Mouse (Mus musculus) brain, embryonic 14.5 days (tissue): ENCODE measurements around the gene Ptrh1. TPM values are rescaled to one million over a fixed set of nuclear protein-coding genes. Genes with fewer than 3 reads are reported as not detected.
A peak's percentile ranks its signal among the peaks of the same experiment; 100 is the strongest.

Source experiments
- DNase-seq: peaks from one replicate; pipeline ENCODE4 v3.0.0-alpha.2; 2011; ENCODE audit warnings: low read depth
- CTCF ChIP-seq: fragments of 200-500 bp; IDR thresholded peaks from 2 replicates; pipeline ENCODE4 v1.5.1; 2012; ENCODE audit warnings: inconsistent platforms, mild to moderate bottlenecking, moderate library complexity, borderline replicate concordance; ENCODE audit not compliant: insufficient read depth, insufficient read length; ENCODE audit errors: extremely low read depth
- POLR2A ChIP-seq: fragments of 200-500 bp; IDR thresholded peaks from 2 replicates; pipeline ENCODE4 v1.6.1; 2012; ENCODE audit warnings: mild to moderate bottlenecking, inconsistent platforms, borderline replicate concordance; ENCODE audit not compliant: poor library complexity, insufficient read depth, insufficient read length, severe bottlenecking; ENCODE audit errors: extremely low read depth
- polyA plus RNA-seq: library from polyadenylated mRNA; depleted of rRNA; stranded (reverse); fragments of >200 nt; gene quantifications from 2 replicates; pipeline ENCODE4 v1.2.3, GENCODE M21; 2012

Gene Ptrh1
- polyA plus RNA-seq, 1 experiment: 8.7 TPM

DNA sequence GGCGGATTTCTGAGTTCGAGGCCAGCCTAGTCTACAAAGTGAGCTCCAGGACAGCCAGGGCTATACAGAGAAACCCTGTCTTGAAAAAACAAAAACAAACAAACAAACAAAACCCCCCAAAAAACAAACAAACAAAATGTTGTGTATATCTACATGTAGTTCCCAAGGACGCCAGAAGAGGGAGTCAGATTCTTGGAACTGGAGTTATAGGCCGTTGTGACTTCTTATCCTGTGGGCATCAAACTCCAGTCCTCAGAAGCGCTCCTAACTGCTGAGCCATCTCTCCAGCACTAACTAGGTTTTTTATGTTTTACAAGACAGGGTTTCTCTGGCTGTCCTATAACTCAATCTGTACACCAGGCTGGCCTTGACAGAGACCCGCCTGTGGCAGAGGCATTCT lies 11.6 kb downstream of the Ptrh1 start:
- no peak for TF ChIP-seq POLR2A
- TF ChIP-seq CTCF: peak; percentile 49; the same call in 1 of the 2 replicates
- peak; percentile 29 for DNase-seq

DNA sequence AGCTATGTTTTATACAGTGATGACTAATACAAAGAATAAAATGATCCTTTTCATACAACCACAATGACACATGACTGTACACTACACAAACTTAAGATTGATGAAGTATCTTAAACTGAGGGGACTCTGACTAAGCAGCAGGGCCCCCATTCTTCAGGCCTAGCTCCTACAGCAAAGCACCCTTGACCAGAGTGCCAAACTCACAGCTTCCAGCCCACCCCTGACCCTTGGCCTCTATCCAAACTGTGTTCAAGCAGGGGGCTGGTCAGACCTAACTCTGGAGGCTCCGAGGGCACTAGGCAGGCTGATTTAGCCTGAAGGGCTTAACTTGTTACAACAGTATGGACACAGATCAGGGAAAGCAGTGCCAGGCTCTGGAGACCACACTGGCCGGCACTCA lies 13.0 kb downstream of the Ptrh1 start:
- TF ChIP-seq POLR2A (no peak), CTCF (no peak)
- no peak for DNase-seq

DNA sequence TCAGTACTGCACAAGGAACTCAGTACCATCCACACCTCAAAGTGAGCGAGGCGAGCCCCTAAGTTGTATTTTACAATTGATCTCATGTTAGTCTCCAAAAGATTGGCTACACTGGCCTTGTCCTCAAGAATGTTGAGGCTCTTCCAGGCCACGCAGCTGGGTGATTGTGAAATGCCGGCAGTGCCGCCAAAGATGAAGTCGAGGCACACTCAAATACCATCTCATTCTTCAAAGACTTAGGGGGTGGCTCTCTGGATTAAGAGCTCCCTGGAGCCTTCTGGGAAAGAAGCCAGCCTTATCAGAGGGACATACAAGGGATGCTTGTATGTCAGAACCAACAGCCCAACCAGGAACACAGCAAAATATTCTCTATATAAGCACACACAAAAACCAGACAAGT lies 15.7 kb downstream of the Ptrh1 start:
- DNase-seq: peak; percentile 26
- TF ChIP-seq CTCF: no peak
- no peak for TF ChIP-seq POLR2A

DNA sequence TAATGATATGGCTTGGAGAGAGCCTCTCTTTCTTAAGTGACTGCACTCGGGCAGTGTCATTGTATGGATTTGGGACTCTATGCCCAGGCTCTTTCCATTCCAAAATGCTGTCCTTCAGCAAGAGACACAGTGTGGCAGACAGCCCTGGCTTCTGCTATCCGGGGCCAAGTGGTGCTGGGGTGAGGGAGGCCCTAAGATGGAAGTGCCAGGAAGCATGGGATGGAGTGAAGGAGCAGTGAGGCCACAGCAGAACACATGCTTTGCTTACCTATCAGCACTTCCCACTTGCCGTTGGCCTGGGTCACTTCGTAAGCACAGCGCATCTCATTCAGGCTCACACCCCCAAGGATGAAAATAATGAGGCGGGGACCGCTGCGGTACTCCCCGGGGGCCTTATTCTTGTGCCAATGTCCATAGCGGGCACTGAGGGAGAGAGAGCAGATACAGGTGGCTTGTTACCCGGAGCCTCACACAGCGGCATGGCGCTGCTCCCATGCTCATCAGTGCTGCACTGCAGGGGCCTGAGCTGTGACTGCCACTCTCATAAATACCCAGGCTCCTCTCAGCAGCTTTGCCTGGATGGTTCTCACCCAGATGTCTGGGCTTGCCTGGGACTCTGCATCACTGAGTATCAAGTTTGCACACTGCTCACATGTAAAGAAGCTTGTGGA lies 20.3 kb downstream of the Ptrh1 start:
- DNase-seq: peak; percentile 20
- TF ChIP-seq POLR2A (no peak), CTCF (no peak)

DNA sequence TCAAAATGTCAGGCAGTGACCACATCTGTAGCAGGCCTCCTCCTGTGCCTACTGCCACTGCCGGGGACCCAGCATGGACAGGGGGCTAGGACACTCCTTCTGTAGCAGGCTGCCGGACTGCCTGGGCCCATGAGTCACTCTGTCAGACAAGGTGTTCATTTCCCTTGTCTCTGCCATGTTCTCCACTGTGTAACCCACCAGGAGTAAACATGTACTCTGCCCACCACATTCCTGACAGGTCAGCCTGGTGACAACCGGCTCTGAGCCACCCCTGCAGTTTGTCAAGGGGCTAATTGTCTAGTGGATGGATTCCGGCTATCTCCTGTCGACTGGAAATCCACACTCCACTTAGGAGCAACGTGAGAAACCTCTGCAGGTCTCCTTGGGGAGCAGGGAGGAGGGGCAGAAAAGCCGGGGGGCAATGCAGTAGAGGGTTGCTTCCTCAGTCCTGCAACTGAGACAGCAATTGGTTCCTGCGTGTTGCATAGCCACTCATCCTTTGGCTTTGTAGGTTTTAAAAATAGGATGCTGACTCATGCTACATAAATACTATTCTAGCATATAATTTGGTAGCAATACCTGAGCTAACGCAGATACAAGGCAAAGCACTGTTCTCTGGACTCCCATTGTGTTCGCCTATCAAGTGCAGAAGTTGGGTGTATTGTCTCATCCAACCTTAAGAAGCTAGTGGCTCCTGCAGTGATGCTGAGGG lies 22.8 kb downstream of the Ptrh1 start:
- TF ChIP-seq CTCF: no peak
- TF ChIP-seq POLR2A: no peak
- DNase-seq: no peak

DNA sequence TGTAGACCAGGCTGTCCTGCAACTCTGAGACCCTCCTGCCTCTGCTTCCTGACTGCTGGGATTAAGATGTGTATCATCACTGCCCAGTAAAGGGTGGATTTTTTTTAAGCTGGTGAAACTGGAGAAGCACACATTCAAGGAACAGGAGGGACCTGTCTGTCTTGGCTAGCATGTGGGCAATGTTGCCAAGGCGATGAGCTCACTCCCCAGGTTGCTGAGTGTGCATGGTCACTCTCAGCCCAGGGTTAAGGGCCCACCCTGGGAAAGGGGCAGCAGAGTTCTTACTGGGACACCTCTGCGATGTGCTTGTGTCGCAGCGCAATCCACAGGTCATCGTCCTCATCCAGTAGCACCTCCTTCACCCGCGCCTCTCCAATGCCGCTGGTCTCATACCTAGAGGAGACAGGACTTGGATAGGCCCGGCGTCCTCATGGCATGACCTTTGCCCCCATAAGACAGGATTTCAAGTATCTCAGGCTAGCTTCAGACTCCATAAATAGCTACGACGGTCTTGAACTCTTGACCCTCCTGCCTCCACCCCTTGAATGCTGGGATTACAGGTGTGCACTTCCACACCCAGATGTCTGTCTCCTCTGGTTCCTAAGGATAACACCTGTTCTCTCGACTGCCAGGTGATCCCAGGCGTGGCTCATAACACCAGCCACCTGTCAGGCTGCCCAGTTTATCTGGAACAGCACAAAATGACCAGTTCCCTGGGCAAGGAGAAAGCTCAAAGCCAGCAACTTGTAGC lies 33.4 kb downstream of the Ptrh1 start:
- no peak for TF ChIP-seq CTCF
- TF ChIP-seq POLR2A: no peak

DNA sequence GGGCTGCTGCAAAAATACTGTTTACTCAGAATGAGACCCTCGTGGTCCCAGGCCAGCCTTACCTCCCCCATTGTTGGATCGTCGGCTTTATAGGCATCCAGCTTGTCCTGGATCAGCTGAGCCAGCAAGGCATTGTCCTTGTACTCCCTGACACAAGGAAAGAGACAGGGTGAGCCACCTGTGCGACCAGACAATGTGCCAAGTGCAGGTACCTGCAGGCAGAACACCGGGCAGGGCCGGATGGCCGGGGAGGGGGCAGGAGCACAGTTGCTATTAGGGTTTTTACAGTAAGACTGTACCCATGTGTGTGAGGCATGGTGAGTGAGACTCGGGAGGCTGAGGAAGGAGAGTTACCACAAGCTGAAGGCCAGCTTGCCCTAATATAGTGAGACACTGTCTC lies 36.4 kb downstream of the Ptrh1 start:
- no peak for TF ChIP-seq CTCF
- TF ChIP-seq POLR2A: no peak
- no peak for DNase-seq

More for the DNA sequence above, 33.4 kb downstream of the Ptrh1 start:
- no peak for DNase-seq

DNA sequence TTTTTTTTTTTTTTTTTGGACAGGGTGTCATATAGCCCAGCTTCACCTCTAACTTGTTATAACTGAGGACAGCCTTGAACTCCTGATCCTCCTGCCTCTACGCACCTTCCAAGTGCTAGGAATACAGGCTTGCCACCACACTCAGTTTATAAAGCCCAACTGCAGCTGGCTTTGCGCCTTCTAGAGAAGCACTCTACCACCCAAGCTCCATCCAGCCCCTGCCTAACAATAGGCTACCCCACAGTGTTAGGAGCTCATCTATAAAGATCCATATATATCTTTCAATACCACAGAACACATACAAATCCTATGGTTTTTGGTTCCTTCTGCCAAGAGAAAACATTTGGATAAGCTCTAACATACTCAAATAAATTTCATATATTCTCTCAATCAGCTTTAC lies 40.9 kb downstream of the Ptrh1 start:
- TF ChIP-seq POLR2A: no peak
- TF ChIP-seq CTCF: no peak
- peak; percentile 49 for DNase-seq

DNA sequence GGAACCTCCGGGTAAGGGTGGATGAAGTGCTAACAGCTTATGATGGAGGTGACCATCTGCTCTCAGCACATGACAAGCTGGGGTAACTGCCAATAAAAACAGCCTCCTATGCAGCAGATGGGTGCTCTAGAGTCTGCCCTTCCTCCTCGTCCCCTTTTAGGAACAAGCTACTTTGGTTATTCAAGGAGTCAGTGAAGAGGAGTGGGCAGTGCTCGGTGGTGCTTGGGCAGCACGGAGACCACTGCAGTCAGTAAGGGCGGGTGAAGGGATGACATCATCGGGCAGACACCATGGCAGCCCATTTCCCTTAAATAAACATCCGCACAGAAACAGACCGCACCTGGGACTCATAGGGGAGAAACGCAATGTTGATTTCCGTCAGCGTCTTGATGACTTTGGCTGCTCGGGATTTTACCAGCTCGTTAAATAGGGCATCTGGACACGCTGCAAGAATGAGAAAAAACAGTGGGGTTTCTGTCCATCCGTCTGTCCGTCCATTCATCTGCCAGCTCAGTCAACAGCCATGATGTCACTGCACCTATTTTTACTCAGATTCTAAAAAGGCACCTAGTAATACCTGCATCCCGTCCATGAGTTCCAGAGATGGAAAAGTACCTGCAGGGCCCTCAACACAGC lies 41.5 kb downstream of the Ptrh1 start:
- peak; percentile 90 for DNase-seq
- TF ChIP-seq POLR2A (no peak), CTCF (no peak)

DNA sequence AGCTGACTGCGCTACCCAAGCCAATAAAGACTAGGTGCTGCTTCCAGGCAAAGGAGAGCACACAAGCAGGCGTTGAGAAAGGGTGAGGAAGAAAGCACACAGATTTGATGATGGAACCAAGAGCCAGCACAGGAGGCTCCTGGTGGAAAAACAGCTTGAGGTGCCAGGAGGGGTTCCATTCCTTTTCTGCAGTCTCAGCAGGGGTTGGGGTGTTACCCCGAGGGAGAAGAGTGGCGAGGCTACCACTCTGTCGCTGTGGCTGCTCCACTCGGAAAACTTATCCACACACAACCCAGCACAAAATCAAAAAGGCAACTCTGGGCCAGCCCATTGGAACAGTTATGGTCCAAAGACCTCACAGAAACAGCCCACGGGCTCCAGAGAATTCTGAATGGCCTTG lies 42.0 kb downstream of the Ptrh1 start:
- peak; percentile 36 for DNase-seq
- no peak for TF ChIP-seq POLR2A
- no peak for TF ChIP-seq CTCF

DNA sequence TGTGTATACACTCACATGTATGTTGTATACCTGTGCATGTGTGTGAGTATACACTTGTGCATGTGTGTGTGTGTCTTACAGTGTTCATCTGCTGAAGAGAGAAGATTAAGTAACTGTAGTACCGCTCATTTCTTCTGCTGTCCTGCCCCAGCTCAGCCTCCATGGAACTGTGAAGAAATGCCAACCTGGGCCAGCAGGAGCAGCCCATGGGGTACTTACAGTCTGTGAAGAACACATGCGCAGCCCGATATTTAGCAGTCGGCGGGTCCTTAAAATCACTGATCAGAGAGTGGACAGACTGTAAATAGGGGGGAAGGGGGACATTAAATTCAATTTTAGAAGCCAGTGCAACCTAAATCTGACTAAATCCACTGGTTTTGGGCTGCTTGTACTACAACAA lies 42.6 kb downstream of the Ptrh1 start:
- TF ChIP-seq POLR2A: no peak
- no peak for TF ChIP-seq CTCF
- no peak for DNase-seq
